Mouse (Mus musculus) heart, adult 2 months (tissue): ENCODE results near the gene Gstp2.

Source experiments
- CTCF ChIP-seq: fragments of 200-600 bp; IDR thresholded peaks from 2 replicates; pipeline ENCODE4 v1.8.1; 2022; ENCODE audit warnings: antibody characterized with exemption, mild to moderate bottlenecking, moderate library complexity
- EP300 ChIP-seq: fragments of 200-500 bp; IDR thresholded peaks from 2 replicates; pipeline ENCODE4 v1.6.1; 2011; ENCODE audit warnings: low read depth, low read length, control low read depth; ENCODE audit not compliant: insufficient read depth

- TF ChIP-seq EP300 (no peak), CTCF (no peak)
Measured at GRCm38 (mm10) chr19:4033742-4034141, 12.1 kb downstream of the Gstp2 start.
